Mouse (Mus musculus) spleen, postnatal 14 days (tissue): Measurements from ENCODE around the gene Ehd3.
"Not testable (repeated sequence)": the region's sequence is repeated elsewhere in the genome, so short reads cannot be mapped to it uniquely, and the experiment has no call there.

Experiments
- DNase-seq, 2 experiments: peaks; one replicate each; pipeline ENCODE4 v3.0.0; 2021 to 2022; ENCODE audit warnings: low spot score in 2 of 2

Gene Ehd3

GRCm38 (mm10) chr17:73826106-73826505 is 22.2 kb downstream of the Ehd3 start:
- no peak for DNase-seq

- no peak for DNase-seq
Measured at GRCm38 (mm10) chr17:73827446-73827845, 23.5 kb downstream of the Ehd3 start.

- no peak for DNase-seq
Measured at GRCm38 (mm10) chr17:73830511-73830910, 26.6 kb downstream of the Ehd3 start.

DNA sequence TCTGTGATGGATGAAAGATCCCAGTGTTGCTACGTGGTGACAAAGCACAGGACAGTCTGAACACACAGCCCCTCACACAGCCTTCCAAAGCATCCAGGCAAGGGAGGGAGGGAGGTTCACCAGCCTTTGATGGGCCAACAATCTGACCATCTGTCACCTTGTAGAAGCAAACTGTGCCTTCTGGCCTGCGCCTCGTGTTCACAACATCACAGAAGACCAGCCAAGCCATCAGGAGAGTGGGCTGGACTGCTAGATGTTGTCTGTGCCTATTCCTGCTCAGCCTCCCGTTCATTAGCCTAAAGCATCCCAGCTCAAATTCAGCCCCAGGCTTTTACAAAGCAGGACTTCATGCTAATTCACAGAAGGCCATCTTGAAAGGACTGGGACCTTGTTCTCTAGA is 27.5 kb downstream of the Ehd3 start:
- no peak for DNase-seq

- no peak for DNase-seq
Measured at GRCm38 (mm10) chr17:73832901-73833300, 29.0 kb downstream of the Ehd3 start.

DNA sequence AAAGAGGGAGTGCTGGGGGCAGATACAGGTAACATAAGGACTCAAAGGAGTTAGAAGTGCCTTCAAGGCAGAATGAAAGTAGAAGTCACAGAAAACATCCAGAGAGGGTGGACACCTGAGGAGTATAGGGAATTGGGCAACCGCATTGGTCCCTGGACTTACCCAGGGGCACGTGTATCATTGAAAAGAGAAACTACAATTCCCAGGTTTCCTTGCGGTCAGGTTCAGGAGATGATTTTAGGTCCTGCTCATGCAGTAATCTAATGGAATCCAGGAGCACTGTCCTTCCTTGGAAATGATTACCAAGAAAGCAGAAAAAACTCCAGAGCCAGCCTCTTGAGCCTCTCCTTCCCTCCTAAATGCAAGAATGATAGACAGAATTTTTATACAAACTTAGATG is 29.5 kb downstream of the Ehd3 start:
- DNase-seq = no peak

GRCm38 (mm10) chr17:73836601-73837000 is 32.7 kb downstream of the Ehd3 start:
- DNase-seq = no peak

DNA sequence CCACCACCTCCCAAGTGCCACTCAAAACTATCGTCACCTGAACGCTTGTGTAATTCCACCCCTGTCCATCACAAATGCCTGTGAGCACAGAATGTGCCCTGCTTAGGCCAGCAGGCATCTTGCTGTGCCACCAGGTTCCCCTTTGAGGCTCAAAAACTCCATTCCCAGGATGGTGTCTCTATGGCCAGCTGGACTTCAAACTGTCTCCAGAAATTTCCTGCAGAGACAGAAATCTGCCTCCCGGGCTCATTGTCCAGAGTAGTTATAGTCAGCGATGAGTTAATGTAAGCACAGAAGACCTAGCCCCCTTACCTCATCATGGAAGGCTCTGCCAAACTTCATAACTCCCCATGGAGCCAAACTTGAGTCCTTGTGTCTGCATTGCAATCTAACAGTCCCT is 33.3 kb downstream of the Ehd3 start:
- DNase-seq = no peak

GRCm38 (mm10) chr17:73839086-73839835 is 35.3 kb downstream of the Ehd3 start:
- no peak for DNase-seq

- DNase-seq = not testable (repeated sequence)
Measured at GRCm38 (mm10) chr17:73839876-73840275, 35.9 kb downstream of the Ehd3 start.

DNA sequence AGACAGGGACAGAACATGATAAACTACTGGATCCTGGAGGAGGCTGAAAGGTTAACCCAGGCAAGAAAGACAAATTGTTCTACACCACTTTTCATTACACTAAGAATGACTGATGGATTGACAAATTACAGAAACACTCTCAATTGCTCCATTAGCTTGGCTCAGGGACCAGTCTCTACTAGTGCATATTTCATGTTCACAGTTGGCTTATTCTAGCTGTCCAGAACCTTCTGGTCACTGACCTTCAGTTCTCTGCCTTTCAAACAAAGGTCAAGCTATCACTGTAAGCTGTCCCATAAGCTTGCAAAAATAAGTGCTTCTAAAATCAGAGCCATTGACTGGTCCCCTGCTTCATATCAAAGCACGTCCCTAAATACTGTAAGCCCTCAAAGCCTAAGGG is 39.0 kb downstream of the Ehd3 start:
- no peak for DNase-seq

- DNase-seq = no peak
Measured at GRCm38 (mm10) chr17:73845632-73846031, 41.7 kb downstream of the Ehd3 start.

DNA sequence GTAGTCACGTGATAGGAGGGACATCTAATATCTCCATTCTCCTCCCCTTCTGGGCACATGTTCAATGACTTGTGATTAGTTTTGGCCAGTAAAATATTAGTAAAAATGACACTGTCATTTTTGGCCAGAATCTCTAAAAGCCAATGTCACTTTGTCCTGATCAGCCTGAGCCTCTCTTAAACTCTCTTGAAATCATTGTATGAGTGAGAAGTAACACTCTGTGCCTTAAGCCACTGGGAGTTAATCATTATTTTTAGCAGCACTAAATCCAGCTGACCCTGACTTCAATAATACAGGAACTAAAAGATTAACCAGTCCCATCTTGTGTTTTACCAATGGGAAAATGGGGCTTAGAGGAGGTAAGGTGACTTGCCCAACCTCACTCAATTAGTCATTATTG is 43.5 kb downstream of the Ehd3 start:
- DNase-seq = no peak

- no peak for DNase-seq
Measured at GRCm38 (mm10) chr17:73853041-73853440, 49.1 kb downstream of the Ehd3 start.

- DNase-seq = no peak
Measured at GRCm38 (mm10) chr17:73853717-73854116, 49.8 kb downstream of the Ehd3 start.

DNA sequence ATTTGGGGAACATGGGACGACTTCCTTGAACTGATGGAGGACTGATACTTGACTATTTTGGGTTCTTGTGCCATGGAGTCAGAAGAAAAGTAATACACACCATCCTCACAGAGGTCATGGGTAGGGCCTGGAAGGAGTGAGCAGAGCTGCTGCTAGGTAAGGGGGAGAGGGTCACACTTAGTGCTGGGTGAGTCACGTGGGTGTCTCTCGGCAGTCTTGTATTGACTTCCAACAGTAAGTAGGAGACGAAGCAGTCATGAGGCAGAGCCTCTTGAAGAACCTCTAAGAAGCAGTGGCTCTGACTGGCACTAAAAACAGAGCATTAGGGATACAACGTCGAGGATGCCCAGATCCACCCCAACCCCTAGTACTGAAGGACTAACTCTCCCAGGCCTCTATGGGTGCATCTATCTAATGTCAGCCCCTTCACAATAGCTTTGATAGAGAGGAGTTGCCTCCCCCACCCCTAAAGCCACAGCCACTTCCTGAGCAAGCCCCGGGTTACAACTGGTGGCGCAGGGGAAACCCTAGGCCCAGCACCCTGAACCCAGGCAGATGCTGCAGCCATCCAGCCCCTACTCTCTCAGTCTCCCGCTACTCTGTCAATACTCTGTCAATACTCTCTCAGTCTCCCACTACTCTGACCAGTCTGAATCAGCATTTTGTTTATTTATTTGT is 65.2 kb downstream of the Ehd3 start:
- DNase-seq = no peak

DNA sequence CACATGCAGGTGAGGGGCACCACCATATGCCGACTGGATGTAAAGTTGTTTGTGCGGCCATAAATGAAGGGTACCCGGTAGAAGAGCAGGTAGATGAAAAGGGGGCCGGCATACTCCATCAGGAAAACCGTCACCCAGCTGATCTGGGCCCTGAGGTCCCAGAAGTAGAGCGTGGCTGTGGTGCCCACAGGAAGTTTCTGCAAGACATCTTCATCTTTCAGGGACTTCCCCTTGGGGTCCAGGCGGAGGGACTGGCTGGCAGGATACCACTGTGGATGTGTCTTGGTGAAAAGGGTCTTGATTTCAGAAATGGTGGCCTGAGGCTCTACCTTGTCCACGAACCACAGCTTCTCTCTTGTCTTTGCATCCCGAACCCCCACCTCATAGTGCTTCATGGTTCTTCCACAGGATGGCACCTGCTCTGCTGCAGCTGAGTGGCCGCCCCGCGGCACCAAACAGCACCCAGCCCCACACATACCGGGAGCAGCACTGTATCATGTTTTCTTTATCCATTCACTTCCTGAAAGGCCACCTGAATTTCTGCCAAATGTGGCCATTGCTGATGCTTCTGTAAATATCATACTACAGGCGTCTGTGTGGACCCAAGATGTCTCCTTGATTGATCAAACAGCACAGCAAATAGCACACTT is 67.1 kb downstream of the Ehd3 start:
- no peak for DNase-seq

DNA sequence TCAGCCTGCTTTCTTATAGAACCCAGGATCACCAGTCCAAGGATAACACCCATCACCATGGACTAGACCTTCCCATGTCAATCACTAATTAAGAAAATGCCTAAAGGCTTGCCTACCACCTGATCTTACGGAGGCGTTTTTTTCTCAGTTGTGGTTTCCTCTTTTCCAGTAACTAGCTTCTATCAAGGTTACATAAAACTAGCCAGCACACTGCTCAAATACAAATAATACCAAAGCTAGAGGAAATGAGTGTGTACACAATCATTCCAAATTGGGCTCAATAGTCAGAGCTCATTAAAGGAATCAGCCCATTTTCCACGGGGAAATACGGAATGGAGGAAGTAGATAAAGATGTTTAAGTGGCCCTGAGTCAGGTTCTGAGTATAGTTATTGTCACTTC is 71.3 kb downstream of the Ehd3 start:
- no peak for DNase-seq

DNA sequence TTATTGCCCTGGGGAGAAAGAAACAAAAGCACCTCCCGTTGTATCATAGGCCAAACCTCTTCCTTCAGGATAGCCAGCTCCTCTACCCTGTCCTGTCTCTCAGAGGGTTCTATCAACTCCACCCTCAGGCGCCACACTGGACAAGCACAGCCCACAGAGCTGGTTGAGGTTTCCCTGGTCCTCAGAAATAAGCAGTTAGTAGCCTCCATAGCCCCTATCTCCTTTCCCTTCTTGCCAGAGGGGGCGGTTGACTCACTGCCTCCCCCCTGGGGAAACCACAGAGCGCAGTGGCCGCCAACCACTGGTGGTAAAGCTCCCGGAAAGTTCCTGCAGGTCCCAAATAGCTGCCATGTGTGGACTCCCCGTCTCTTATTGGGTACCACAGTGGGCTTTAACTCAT is 71.7 kb downstream of the Ehd3 start:
- DNase-seq = no peak

DNA sequence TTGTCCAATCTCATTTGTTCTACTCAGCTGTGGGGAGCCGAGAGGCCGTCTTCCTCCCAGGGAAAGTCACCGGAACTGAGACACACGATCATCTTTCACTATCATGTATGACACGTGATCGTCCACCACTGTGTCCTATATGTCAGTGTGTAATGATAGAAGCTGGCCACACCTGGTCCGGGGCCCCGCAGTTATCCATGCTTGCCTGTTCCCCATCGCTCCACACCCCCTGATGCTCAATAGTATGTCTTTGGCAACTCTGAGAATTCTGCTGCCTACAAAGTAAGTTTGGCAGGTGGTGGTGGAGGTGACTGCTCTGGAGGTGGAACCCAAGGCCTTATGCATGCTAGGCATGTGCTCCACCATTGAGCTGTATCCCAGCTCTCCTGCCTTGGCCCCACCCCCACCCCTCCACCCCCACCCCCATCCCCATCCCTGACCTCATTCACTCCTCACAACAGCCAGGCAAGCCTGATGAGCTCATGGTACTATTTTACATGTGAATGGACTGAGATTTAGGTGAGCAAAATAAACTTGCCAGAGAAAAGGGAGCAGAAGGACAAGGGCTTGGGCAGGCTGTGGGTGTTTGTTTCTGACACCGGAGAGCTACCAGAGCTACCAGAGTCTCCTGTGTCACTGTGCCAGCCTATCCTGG is 75.5 kb downstream of the Ehd3 start:
- no peak for DNase-seq

GRCm38 (mm10) chr17:73880286-73880685 is 76.4 kb downstream of the Ehd3 start:
- no peak for DNase-seq

GRCm38 (mm10) chr17:73881295-73881694 is 77.4 kb downstream of the Ehd3 start:
- DNase-seq = no peak
